Comparison of ENCODE assay signal across 24 mouse cellular contexts in genomic region chr15:81013186-81013585, GRCm38 (mm10).
"Had no signal": no experiment of that assay in that cellular context is flagged by ENCODE, and none has a peak within 500 bp of the region (broad histone marks: within the 10 kb centered on the region; RNA-seq: fewer than 3 reads in every experiment).

No protein-coding gene starts in this region.

- H3K4me2 ChIP-seq: heart, embryonic 11.5 days; hindbrain, embryonic 12.5 days; hindbrain, embryonic 14.5 days; intestine, embryonic 15.5 days; limb, embryonic 12.5 days; liver, embryonic 11.5 days; liver, embryonic 13.5 days had no signal

- H3K9ac ChIP-seq: hindbrain, embryonic 12.5 days; hindbrain, embryonic 14.5 days; intestine, embryonic 15.5 days; limb, embryonic 12.5 days; liver, embryonic 13.5 days had no signal

- H3K27ac ChIP-seq: heart, adult 2 months; hindbrain, embryonic 10.5 days; hindbrain, embryonic 12.5 days; hindbrain, embryonic 14.5 days; intestine, embryonic 15.5 days; left cerebral cortex, adult 2 months; limb, embryonic 10.5 days; limb, embryonic 12.5 days; liver, embryonic 13.5 days had no signal

- H3K9me3 ChIP-seq: hindbrain, embryonic 10.5 days; hindbrain, embryonic 12.5 days; intestine, embryonic 15.5 days; limb, embryonic 10.5 days; limb, embryonic 12.5 days; liver, embryonic 13.5 days had no signal

- DNase-seq: gastrocnemius, postnatal 14 days; heart, postnatal 10 days; heart, postnatal 4 days; kidney, adult 18-20 months; kidney, adult 8-10 months; kidney, postnatal 10 days; kidney, postnatal 25 days; kidney, postnatal 4 days; layer of hippocampus, adult 9-11 months; liver; liver, embryonic 13.5 days had no signal

- H3K4me3 ChIP-seq: heart, adult 2 months; hindbrain, embryonic 10.5 days; hindbrain, embryonic 12.5 days; intestine, embryonic 15.5 days; left cerebral cortex, adult 2 months; limb, embryonic 10.5 days; limb, embryonic 12.5 days; liver, embryonic 13.5 days had no signal

- H3K27me3 ChIP-seq: hindbrain, embryonic 12.5 days; intestine, embryonic 15.5 days; limb, embryonic 12.5 days; liver, embryonic 13.5 days had no signal

- ATAC-seq: hindbrain, embryonic 16.5 days; inflammation-experienced regulatory T-cells, adult 6 months; intestine, embryonic 15.5 days; intestine, postnatal 0 days had no signal

- H3K4me1 ChIP-seq: hindbrain, embryonic 10.5 days; hindbrain, embryonic 12.5 days; intestine, embryonic 15.5 days; limb, embryonic 10.5 days; limb, embryonic 12.5 days; liver, embryonic 13.5 days had no signal
